Mouse (Mus musculus) small intestine, adult 2 months (tissue): ENCODE results near the gene Rbm19.
"Not testable (repeated sequence)": the region's sequence is repeated elsewhere in the genome, so short reads cannot be mapped to it uniquely, and the experiment has no call there.

Experiments
- CTCF ChIP-seq: fragments of 200-500 bp; IDR thresholded peaks from 2 replicates; pipeline ENCODE4 v1.5.1; 2012; ENCODE audit warnings: low read depth, mild to moderate bottlenecking, control low read depth, inconsistent platforms, low read length, moderate library complexity, mixed read lengths; ENCODE audit not compliant: insufficient replicate concordance, insufficient read length; ENCODE audit errors: extremely low read depth
- POLR2A ChIP-seq: fragments of 200-500 bp; IDR thresholded peaks from 2 replicates; pipeline ENCODE4 v1.6.1; 2012; ENCODE audit warnings: low read depth, mild to moderate bottlenecking, control low read depth, inconsistent platforms, low read length, moderate library complexity

GRCm38 (mm10) chr5:120117161-120117560 is 896 bp downstream of the Rbm19 start:
- not testable (repeated sequence) for TF ChIP-seq POLR2A, CTCF
